Mouse (Mus musculus): ENCODE measurements around the gene Tsg101.

GRCm38 (mm10) chr7:46851026-46851425, 68.7 kb downstream of the Tsg101 start:
- TF ChIP-seq CTCF (IDR thresholded peaks at IDR 0.05) (peak; percentile 18; the same call in 1 of the 2 replicates), EP300 (IDR thresholded peaks at IDR 0.05) (no peak)
